8 mouse cellular contexts compared by ENCODE assay signal in the genomic region with DNA sequence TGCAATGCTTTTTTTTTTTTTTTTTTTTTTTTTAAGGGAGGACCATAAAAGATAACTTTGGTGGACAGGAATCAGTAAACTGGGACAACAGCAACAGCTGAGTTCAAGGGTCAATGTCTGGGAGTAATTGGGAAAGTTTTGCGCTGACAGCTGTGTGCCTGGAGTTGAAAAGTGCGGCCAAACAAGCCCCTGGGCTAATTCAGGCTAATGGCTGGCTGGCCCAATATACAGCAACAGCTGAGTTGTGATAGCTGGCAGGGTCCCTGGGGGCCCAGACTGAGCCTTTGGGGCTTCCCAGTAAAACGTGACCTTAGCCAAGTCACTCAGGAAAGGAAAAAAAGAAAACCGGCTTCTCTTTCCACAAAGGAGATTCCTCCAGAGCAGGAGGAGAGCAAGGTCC. TPM values are rescaled to one million over a fixed set of nuclear protein-coding genes. Genes with fewer than 3 reads are reported as not detected.
DNase-seq lines count a peak whose midpoint lies in the region; ATAC-seq and TF ChIP-seq lines count a peak whose summit lies in the region.

No protein-coding gene starts in this region.

- no peak for DNase-seq in lung, adult 2 months
- DNase-seq in kidney, postnatal 10 days = peak; percentile 75
- DNase-seq in left cerebral cortex, adult 9 months (ENCODE audit: low spot score in 2 of 2) = no peak
- no peak for DNase-seq in left cerebral cortex, adult 8-10 months (ENCODE audit: low spot score in 2 of 2)
- DNase-seq in cerebellum, postnatal 14 days = no peak

- ATAC-seq in lung, embryonic 15.5 days (ENCODE audit: borderline replicate concordance, extremely low read depth, low FRiP score, low TSS enrichment) = no peak
- no peak for ATAC-seq in heart, embryonic 11.5 days (replicated peaks; ENCODE audit: insufficient number of reproducible peaks, low FRiP score, low TSS enrichment)
- no peak for ATAC-seq in stomach, embryonic 15.5 days (ENCODE audit: insufficient read depth, low FRiP score, low read depth)

- H3K27me3 ChIP-seq in lung, embryonic 15.5 days = peaks cover 16% of the 10 kb centered on the region; the same call in 1 of the 2 replicates
- peaks cover 36% of the 10 kb centered on the region for H3K27me3 ChIP-seq in heart, embryonic 11.5 days (ENCODE audit: control insufficient read depth, insufficient read depth, low read length)
- no peaks in the 10 kb centered on the region for H3K27me3 ChIP-seq in stomach, embryonic 15.5 days (replicated peaks)

- WGBS in lung, embryonic 15.5 days = 37% methylated on average over 4 of the region's 4 CpGs
- WGBS in lung, adult 2 months = 41% methylated on average over 4 of the region's 4 CpGs
- 21% methylated on average over 4 of the region's 4 CpGs for WGBS in heart, embryonic 11.5 days (ENCODE audit: insufficient replicate concordance)
- WGBS in stomach, embryonic 15.5 days = 49% methylated on average over 4 of the region's 4 CpGs

- H3K4me2 ChIP-seq in lung, embryonic 15.5 days = peak overlapping the region; percentile 94
- peak overlapping the region; percentile 89 for H3K4me2 ChIP-seq in heart, embryonic 11.5 days
- peak overlapping the region; percentile 94; the same call in 1 of the 2 replicates for H3K4me2 ChIP-seq in stomach, embryonic 15.5 days

- no peak for TF ChIP-seq CTCF in lung, adult 2 months (IDR thresholded peaks at IDR 0.05; ENCODE audit: insufficient read depth, low read length)

- peaks cover 17% of the 10 kb centered on the region for H3K4me1 ChIP-seq in lung, embryonic 15.5 days
- no peaks in the 10 kb centered on the region; the same call in 1 of the 2 replicates for H3K4me1 ChIP-seq in lung, adult 2 months (ENCODE audit: control insufficient read depth, insufficient read depth, low read length)
- H3K4me1 ChIP-seq in heart, embryonic 11.5 days (ENCODE audit: control insufficient read depth, insufficient read depth, low read length) = 0 out of 2 replicates have a peak, but pooled peaks cover 3% of the 10 kb centered on the region
- H3K4me1 ChIP-seq in stomach, embryonic 15.5 days = peaks cover 11% of the 10 kb centered on the region; the same call in 1 of the 2 replicates

- H3K4me3 ChIP-seq in lung, embryonic 15.5 days = no peak overlapping the region
- no peak overlapping the region for H3K4me3 ChIP-seq in lung, adult 2 months (replicated peaks; ENCODE audit: extremely low read depth, low read depth, low read length)
- peak overlapping the region; percentile 62; the same call in 1 of the 2 replicates for H3K4me3 ChIP-seq in heart, embryonic 11.5 days (ENCODE audit: low read depth, low read length)
- H3K4me3 ChIP-seq in stomach, embryonic 15.5 days (replicated peaks) = no peak overlapping the region

- peak overlapping the region; percentile 92 for H3K27ac ChIP-seq in lung, embryonic 15.5 days
- H3K27ac ChIP-seq in heart, embryonic 11.5 days (ENCODE audit: low read depth, low read length) = peak overlapping the region; percentile 81
- peak overlapping the region; percentile 91 for H3K27ac ChIP-seq in stomach, embryonic 15.5 days

- no peaks in the 10 kb centered on the region for H3K36me3 ChIP-seq in lung, embryonic 15.5 days
- H3K36me3 ChIP-seq in heart, embryonic 11.5 days (ENCODE audit: control insufficient read depth, insufficient read depth, low read length) = no peaks in the 10 kb centered on the region
- no peaks in the 10 kb centered on the region for H3K36me3 ChIP-seq in stomach, embryonic 15.5 days

- no peak overlapping the region for H3K9ac ChIP-seq in lung, embryonic 15.5 days
- H3K9ac ChIP-seq in heart, embryonic 11.5 days (ENCODE audit: low read depth, low read length) = no peak overlapping the region; the same call in 1 of the 2 replicates
- H3K9ac ChIP-seq in stomach, embryonic 15.5 days = no peak overlapping the region

- no peak for TF ChIP-seq POLR2A in lung, adult 2 months (IDR thresholded peaks at IDR 0.05; ENCODE audit: borderline replicate concordance, extremely low read depth, low read depth, low read length)

- H3K9me3 ChIP-seq in lung, embryonic 15.5 days = no peaks in the 10 kb centered on the region
- no peaks in the 10 kb centered on the region for H3K9me3 ChIP-seq in heart, embryonic 11.5 days (replicated peaks; ENCODE audit: control insufficient read depth, low read length)
- H3K9me3 ChIP-seq in stomach, embryonic 15.5 days = no peaks in the 10 kb centered on the region

RNA-seq across cellular contexts. Expression of gene Ramp2, which starts 0.8 kb away (rescaled TPM):
- polyA plus RNA-seq in lung, embryonic 15.5 days (2015; fragmentation: Nextera tagmentation; extraction: Ambion mirVana) = 264 and 286 TPM in 2 replicates
- polyA plus RNA-seq in lung, adult 2 months (2012; rRNA removed) = 710 and 828 TPM in 2 replicates
- 230 and 232 TPM in 2 replicates for polyA plus RNA-seq in heart, embryonic 11.5 days (2014; fragmentation: Nextera tagmentation; extraction: Ambion mirVana)
- 111 TPM in 2 replicates for polyA plus RNA-seq in stomach, embryonic 15.5 days (2015; fragmentation: Nextera tagmentation; extraction: Ambion mirVana)
- total RNA-seq in left cerebral cortex, adult 8-10 months (2022) = 10 to 100 TPM; 32.9 to 51.1 (median 37.6) TPM

RNA-seq across cellular contexts. Expression of gene Vps25, which starts 8.4 kb away (rescaled TPM):
- polyA plus RNA-seq in lung, embryonic 15.5 days (2015; fragmentation: Nextera tagmentation; extraction: Ambion mirVana) = 127 and 128 TPM in 2 replicates
- 82.9 and 97.4 TPM in 2 replicates for polyA plus RNA-seq in lung, adult 2 months (2012; rRNA removed)
- polyA plus RNA-seq in heart, embryonic 11.5 days (2014; fragmentation: Nextera tagmentation; extraction: Ambion mirVana) = 126 and 128 TPM in 2 replicates
- polyA plus RNA-seq in stomach, embryonic 15.5 days (2015; fragmentation: Nextera tagmentation; extraction: Ambion mirVana) = 131 and 138 TPM in 2 replicates
- 10 to 100 TPM; 56.7 to 70.0 (median 65.8) TPM for total RNA-seq in left cerebral cortex, adult 8-10 months (2022)

RNA-seq across cellular contexts. Expression of gene Wnk4, which starts 15.3 kb away (rescaled TPM):
- 3.7 and 5.0 TPM in 2 replicates for polyA plus RNA-seq in lung, embryonic 15.5 days (2015; fragmentation: Nextera tagmentation; extraction: Ambion mirVana)
- 6.5 and 10.4 TPM in 2 replicates for polyA plus RNA-seq in lung, adult 2 months (2012; rRNA removed)
- polyA plus RNA-seq in heart, embryonic 11.5 days (2014; fragmentation: Nextera tagmentation; extraction: Ambion mirVana) = 11.1 and 13.7 TPM in 2 replicates
- polyA plus RNA-seq in stomach, embryonic 15.5 days (2015; fragmentation: Nextera tagmentation; extraction: Ambion mirVana) = 17.9 and 19.8 TPM in 2 replicates
- 10 to 100 TPM; 11.1 to 12.2 (median 11.6) TPM for total RNA-seq in left cerebral cortex, adult 8-10 months (2022)

RNA-seq across cellular contexts. Expression of gene Ezh1, which starts 18.8 kb away (rescaled TPM):
- 16.2 and 19.2 TPM in 2 replicates for polyA plus RNA-seq in lung, embryonic 15.5 days (2015; fragmentation: Nextera tagmentation; extraction: Ambion mirVana)
- polyA plus RNA-seq in lung, adult 2 months (2012; rRNA removed) = 38.9 and 50.1 TPM in 2 replicates
- 10.2 and 12.7 TPM in 2 replicates for polyA plus RNA-seq in heart, embryonic 11.5 days (2014; fragmentation: Nextera tagmentation; extraction: Ambion mirVana)
- polyA plus RNA-seq in stomach, embryonic 15.5 days (2015; fragmentation: Nextera tagmentation; extraction: Ambion mirVana) = 14.9 and 16.7 TPM in 2 replicates
- total RNA-seq in left cerebral cortex, adult 8-10 months (2022) = 10 to 100 TPM; 62.4 to 63.9 (median 63.7) TPM

RNA-seq across cellular contexts. Expression of gene Cntd1, which starts 33.7 kb away (rescaled TPM):
- 1.3 and 1.7 TPM in 2 replicates for polyA plus RNA-seq in lung, embryonic 15.5 days (2015; fragmentation: Nextera tagmentation; extraction: Ambion mirVana)
- 0.22 and 0.59 TPM in 2 replicates for polyA plus RNA-seq in lung, adult 2 months (2012; rRNA removed)
- 1.1 TPM in 2 replicates for polyA plus RNA-seq in heart, embryonic 11.5 days (2014; fragmentation: Nextera tagmentation; extraction: Ambion mirVana)
- polyA plus RNA-seq in stomach, embryonic 15.5 days (2015; fragmentation: Nextera tagmentation; extraction: Ambion mirVana) = 0.85 and 1.1 TPM in 2 replicates
- under 1 TPM; 0.25 to 0.55 (median 0.35) TPM for total RNA-seq in left cerebral cortex, adult 8-10 months (2022)
